Mouse (Mus musculus) forebrain, embryonic 14.5 days (tissue): ENCODE data around the gene Gm28897. TPM values are rescaled to one million over a fixed set of nuclear protein-coding genes. Genes with fewer than 3 reads are reported as not detected.
"Not testable (repeated sequence)": the region's sequence is repeated elsewhere in the genome, so short reads cannot be mapped to it uniquely, and the experiment has no call there.

ENCODE experiments used
- ATAC-seq: fragments of 200-750 bp; cut with Nextera tagmentation; 2 replicates; pipeline ENCODE4 v1.8.0; 2017; ENCODE audit warnings: mild to moderate bottlenecking, moderate library complexity
- DNase-seq: peaks from one replicate; pipeline ENCODE4 v3.0.0-alpha.2; 2015; ENCODE audit warnings: low spot score
- H3K27ac ChIP-seq: fragments of 300-500 bp; sonication (generic); 2 replicates; pipeline ENCODE4 v1.5.1; 2014; ENCODE audit warnings: low read depth, mild to moderate bottlenecking, control low read depth, low read length, moderate library complexity
- H3K27me3 ChIP-seq: fragments of 300-500 bp; sonication (generic); replicated peaks from 2 replicates; pipeline ENCODE4 v1.6.1; 2014; ENCODE audit warnings: low read length, control low read depth, mixed read lengths; ENCODE audit not compliant: control insufficient read depth, insufficient read depth
- H3K36me3 ChIP-seq: fragments of 300-500 bp; sonication (generic); 2 replicates; pipeline ENCODE4 v1.6.1; 2014; ENCODE audit warnings: low read length, control low read depth; ENCODE audit not compliant: control insufficient read depth, insufficient read depth
- H3K4me1 ChIP-seq: fragments of 300-500 bp; sonication (generic); 2 replicates; pipeline ENCODE4 v1.6.1; 2014; ENCODE audit warnings: antibody characterized with exemption, low read length, control low read depth; ENCODE audit not compliant: control insufficient read depth, insufficient read depth
- H3K4me2 ChIP-seq: fragments of 300-500 bp; sonication (generic); 2 replicates; pipeline ENCODE4 v1.6.1; 2014; ENCODE audit warnings: mild to moderate bottlenecking, control low read depth, low read length
- H3K4me3 ChIP-seq: fragments of 300-500 bp; sonication (generic); 2 replicates; pipeline ENCODE4 v1.5.1; 2014; ENCODE audit warnings: low read depth, low read length, control low read depth
- H3K9ac ChIP-seq: fragments of 300-500 bp; sonication (generic); 2 replicates; pipeline ENCODE4 v1.6.1; 2014; ENCODE audit warnings: mild to moderate bottlenecking, low read length, control low read depth, moderate library complexity
- H3K9me3 ChIP-seq: fragments of 300-500 bp; sonication (generic); replicated peaks from 2 replicates; pipeline ENCODE4 v1.6.1; 2016; ENCODE audit warnings: low read length, control low read depth, mixed read lengths; ENCODE audit not compliant: control insufficient read depth
- WGBS: fragments of 180-500 bp; shearing (Covaris S2); extraction: QIAGEN DNeasy Blood & Tissue Kit; methylation state at CpG from one replicate; pipeline ENCODE4 v1.1.7; 2014; 5-methylcytosine and 5-hydroxymethylcytosine counted together
- polyA plus RNA-seq: library from polyadenylated mRNA; unstranded; fragments of >200 nt; fragmentation: Nextera tagmentation; extraction: Ambion mirVana; gene quantifications from 2 replicates; pipeline ENCODE4 v1.2.1, GENCODE M21; 2014

The Gm28897 gene
- not detected in 2 replicates for polyA plus RNA-seq

GRCm38 (mm10) chrY:80926695-80927094 lies at the start of gene Gm28897:
Gm28897 (plus strand) TSS chrY:80926995.
- not testable (repeated sequence) for H3K27me3 ChIP-seq, H3K36me3 ChIP-seq, DNase-seq, H3K4me2 ChIP-seq, ATAC-seq, H3K9ac ChIP-seq, H3K4me1 ChIP-seq, H3K4me3 ChIP-seq, H3K27ac ChIP-seq, H3K9me3 ChIP-seq
- WGBS = no CpG with 5 or more reads among the region's 6 CpGs
